Mouse (Mus musculus) c-Kit-positive CD71-positive TER-119-negative erythroid progenitor cells, embryonic 14.5 days (primary cell): ENCODE results near the gene Inpp5a.
"Not testable (repeated sequence)": the region's sequence is repeated elsewhere in the genome, so short reads cannot be mapped to it uniquely, and the experiment has no call there.

Experiments
- DNase-seq: peaks from one replicate; pipeline ENCODE4 v3.0.0-alpha.2; 2013; ENCODE audit warnings: low read depth

Inpp5a gene

GRCm38 (mm10) chr7:139400926-139401325 lies 12.0 kb downstream of the Inpp5a start:
- no peak for DNase-seq

GRCm38 (mm10) chr7:139401791-139402190 lies 12.9 kb downstream of the Inpp5a start:
- DNase-seq = no peak

GRCm38 (mm10) chr7:139402721-139403120 lies 13.8 kb downstream of the Inpp5a start:
- no peak for DNase-seq

GRCm38 (mm10) chr7:139406581-139406980 lies 17.7 kb downstream of the Inpp5a start:
- DNase-seq = no peak

- DNase-seq = no peak
Observed at GRCm38 (mm10) chr7:139407966-139408365, 19.1 kb downstream of the Inpp5a start.

GRCm38 (mm10) chr7:139409903-139410302 lies 21.0 kb downstream of the Inpp5a start:
- no peak for DNase-seq

- DNase-seq = no peak
Observed at GRCm38 (mm10) chr7:139412223-139412950, 23.5 kb downstream of the Inpp5a start.

GRCm38 (mm10) chr7:139413400-139413799 lies 24.5 kb downstream of the Inpp5a start:
- DNase-seq = no peak

GRCm38 (mm10) chr7:139415616-139416225 lies 26.8 kb downstream of the Inpp5a start:
- no peak for DNase-seq

- DNase-seq = no peak
Observed at GRCm38 (mm10) chr7:139418371-139418770, 29.5 kb downstream of the Inpp5a start.

- DNase-seq = no peak
Observed at GRCm38 (mm10) chr7:139422827-139423226, 33.9 kb downstream of the Inpp5a start.

- no peak for DNase-seq
Observed at GRCm38 (mm10) chr7:139434095-139434830, 45.4 kb downstream of the Inpp5a start.

GRCm38 (mm10) chr7:139434931-139435330 lies 46.0 kb downstream of the Inpp5a start:
- not testable (repeated sequence) for DNase-seq

GRCm38 (mm10) chr7:139435749-139436148 lies 46.8 kb downstream of the Inpp5a start:
- no peak for DNase-seq

- DNase-seq = no peak
Observed at GRCm38 (mm10) chr7:139436951-139437350, 48.0 kb downstream of the Inpp5a start.

- no peak for DNase-seq
Observed at GRCm38 (mm10) chr7:139437471-139437870, 48.6 kb downstream of the Inpp5a start.

- no peak for DNase-seq
Observed at GRCm38 (mm10) chr7:139437926-139438600, 49.2 kb downstream of the Inpp5a start.

- DNase-seq = no peak
Observed at GRCm38 (mm10) chr7:139438601-139438945, 49.7 kb downstream of the Inpp5a start.

- DNase-seq = no peak
Observed at GRCm38 (mm10) chr7:139439031-139439430, 50.1 kb downstream of the Inpp5a start.

- DNase-seq = no peak
Observed at GRCm38 (mm10) chr7:139439922-139440895, 51.3 kb downstream of the Inpp5a start.

- no peak for DNase-seq
Observed at GRCm38 (mm10) chr7:139441022-139441421, 52.1 kb downstream of the Inpp5a start.
